Mouse (Mus musculus) hindbrain, embryonic 11.5 days (tissue): ENCODE data around the gene Igfbpl1. TPM values are rescaled to one million over a fixed set of nuclear protein-coding genes. Genes with fewer than 3 reads are reported as not detected.

Source experiments
- ATAC-seq: fragments of 200-750 bp; cut with Nextera tagmentation; 2 replicates; pipeline ENCODE4 v1.8.0; 2017; ENCODE audit warnings: mild to moderate bottlenecking, moderate TSS enrichment, moderate library complexity; ENCODE audit not compliant: low FRiP score
- DNase-seq: peaks from one replicate; pipeline ENCODE4 v3.0.0-alpha.2; 2015; ENCODE audit warnings: low spot score
- H3K27ac ChIP-seq: fragments of 300-500 bp; sonication (generic); 2 replicates; pipeline ENCODE4 v1.5.1; 2014; ENCODE audit warnings: mild to moderate bottlenecking, low read depth, low read length
- H3K27me3 ChIP-seq: fragments of 300-500 bp; sonication (generic); 2 replicates; pipeline ENCODE4 v1.6.1; 2014; ENCODE audit warnings: mild to moderate bottlenecking, low read length, moderate library complexity, mixed read lengths; ENCODE audit not compliant: control insufficient read depth, insufficient read depth
- H3K36me3 ChIP-seq: fragments of 300-500 bp; sonication (generic); 2 replicates; pipeline ENCODE4 v1.6.1; 2014; ENCODE audit warnings: mild to moderate bottlenecking, low read length, moderate library complexity, mixed read lengths; ENCODE audit not compliant: control insufficient read depth, insufficient read depth
- H3K4me1 ChIP-seq: fragments of 300-500 bp; sonication (generic); replicated peaks from 2 replicates; pipeline ENCODE4 v1.6.1; 2014; ENCODE audit warnings: low read length, mixed read lengths; ENCODE audit not compliant: control insufficient read depth, insufficient read depth
- H3K4me2 ChIP-seq: fragments of 300-500 bp; sonication (generic); replicated peaks from 2 replicates; pipeline ENCODE4 v1.6.1; 2014; ENCODE audit warnings: mild to moderate bottlenecking, low read depth, low read length
- H3K4me3 ChIP-seq: fragments of 300-500 bp; sonication (generic); 2 replicates; pipeline ENCODE4 v1.5.1; 2014; ENCODE audit warnings: low read depth, low read length
- H3K9ac ChIP-seq: fragments of 300-500 bp; sonication (generic); 2 replicates; pipeline ENCODE4 v1.6.1; 2014; ENCODE audit warnings: low read depth, low read length
- H3K9me3 ChIP-seq: fragments of 300-500 bp; sonication (generic); 2 replicates; pipeline ENCODE4 v1.6.1; 2016; ENCODE audit warnings: low read length; ENCODE audit not compliant: control insufficient read depth
- WGBS: fragments of 180-500 bp; shearing (Covaris S2); extraction: QIAGEN DNeasy Blood & Tissue Kit; methylation state at CpG from one replicate; pipeline ENCODE4 v1.1.7; 2014; 5-methylcytosine and 5-hydroxymethylcytosine counted together
- polyA plus RNA-seq: library from polyadenylated mRNA; unstranded; fragments of >200 nt; fragmentation: Nextera tagmentation; extraction: Ambion mirVana; gene quantifications from 2 replicates; pipeline ENCODE4 v1.2.1, GENCODE M21; 2014

Gene Igfbpl1
- polyA plus RNA-seq, 1 experiment from 2014 or later: 71.4 TPM

GRCm38 (mm10) chr4:45789263-45789958, 37.3 kb downstream of the Igfbpl1 start:
- ATAC-seq: no peak
- 64% methylated on average over 13 of the region's 13 CpGs for WGBS
- Histone ChIP-seq H3K27me3 (no peaks in the 10 kb centered on the region), H3K36me3 (no peaks in the 10 kb centered on the region), H3K9ac (no peak overlapping the region), H3K9me3 (no peaks in the 10 kb centered on the region), H3K4me2 (no peak overlapping the region), H3K27ac (no peak overlapping the region), H3K4me1 (no peaks in the 10 kb centered on the region; the same call in 1 of the 2 replicates), H3K4me3 (no peak overlapping the region)
- DNase-seq: no peak

- Histone ChIP-seq H3K9me3 (no peaks in the 10 kb centered on the region), H3K4me1 (no peaks in the 10 kb centered on the region; the same call in 1 of the 2 replicates), H3K27me3 (no peaks in the 10 kb centered on the region), H3K36me3 (no peaks in the 10 kb centered on the region), H3K9ac (no peak overlapping the region), H3K4me3 (no peak overlapping the region), H3K27ac (no peak overlapping the region), H3K4me2 (no peak overlapping the region)
- ATAC-seq: no peak
- 81% methylated on average over 13 of the region's 13 CpGs for WGBS
- no peak for DNase-seq
Observed at GRCm38 (mm10) chr4:45788446-45789081, 38.2 kb downstream of the Igfbpl1 start.

- Histone ChIP-seq H3K9me3 (no peaks in the 10 kb centered on the region), H3K27ac (no peak overlapping the region), H3K9ac (no peak overlapping the region), H3K4me1 (no peaks in the 10 kb centered on the region; the same call in 1 of the 2 replicates), H3K36me3 (no peaks in the 10 kb centered on the region), H3K4me3 (no peak overlapping the region), H3K27me3 (no peaks in the 10 kb centered on the region), H3K4me2 (no peak overlapping the region)
- WGBS: 57% methylated on average over 4 of the region's 4 CpGs
- no peak for DNase-seq
- ATAC-seq: no peak
Observed at GRCm38 (mm10) chr4:45786674-45787073, 40.0 kb downstream of the Igfbpl1 start.

- WGBS: 50% methylated on average over 2 of the region's 2 CpGs
- Histone ChIP-seq H3K27me3 (no peaks in the 10 kb centered on the region), H3K4me2 (no peak overlapping the region), H3K36me3 (no peaks in the 10 kb centered on the region), H3K27ac (no peak overlapping the region), H3K4me3 (no peak overlapping the region), H3K4me1 (no peaks in the 10 kb centered on the region; the same call in 1 of the 2 replicates), H3K9me3 (no peaks in the 10 kb centered on the region), H3K9ac (no peak overlapping the region)
- ATAC-seq: no peak
- DNase-seq: no peak
Observed at GRCm38 (mm10) chr4:45785959-45786358, 40.8 kb downstream of the Igfbpl1 start.

GRCm38 (mm10) chr4:45783671-45784070, 43.1 kb downstream of the Igfbpl1 start:
- Histone ChIP-seq H3K4me3 (no peak overlapping the region), H3K9me3 (no peaks in the 10 kb centered on the region), H3K27me3 (no peaks in the 10 kb centered on the region), H3K9ac (no peak overlapping the region), H3K27ac (no peak overlapping the region), H3K36me3 (no peaks in the 10 kb centered on the region), H3K4me1 (no peaks in the 10 kb centered on the region; the same call in 1 of the 2 replicates), H3K4me2 (no peak overlapping the region)
- WGBS: 54% methylated on average over 1 of the region's 1 CpGs
- no peak for DNase-seq
- no peak for ATAC-seq

GRCm38 (mm10) chr4:45771619-45772018, 55.1 kb downstream of the Igfbpl1 start:
- ATAC-seq (peak; percentile 49; the same call in 1 of the 2 replicates), DNase-seq (peak; percentile 90)
- H3K4me3 ChIP-seq: no peak overlapping the region
- no peaks in the 10 kb centered on the region for H3K36me3 ChIP-seq
- no peak overlapping the region for H3K4me2 ChIP-seq
- peaks cover 6% of the 10 kb centered on the region; the same call in 1 of the 2 replicates for H3K4me1 ChIP-seq
- no peaks in the 10 kb centered on the region for H3K9me3 ChIP-seq
- 3% methylated on average over 5 of the region's 5 CpGs for WGBS
- H3K9ac ChIP-seq: 0 out of 2 replicates have a peak overlapping the region, but pooled peaks have one; percentile 1
- no peak overlapping the region for H3K27ac ChIP-seq
- peaks cover 11% of the 10 kb centered on the region; the same call in 1 of the 2 replicates for H3K27me3 ChIP-seq

- H3K4me2 ChIP-seq: no peak overlapping the region
- H3K4me3 ChIP-seq: no peak overlapping the region
- H3K36me3 ChIP-seq: no peaks in the 10 kb centered on the region
- H3K27me3 ChIP-seq: peaks cover 11% of the 10 kb centered on the region; the same call in 1 of the 2 replicates
- no peaks in the 10 kb centered on the region for H3K9me3 ChIP-seq
- DNase-seq (peak; percentile 41), ATAC-seq (no peak)
- no peak overlapping the region for H3K27ac ChIP-seq
- H3K9ac ChIP-seq: 0 out of 2 replicates have a peak overlapping the region, but pooled peaks have one; percentile 1
- peaks cover 8% of the 10 kb centered on the region; the same call in 1 of the 2 replicates for H3K4me1 ChIP-seq
- WGBS: 12% methylated on average over 8 of the region's 8 CpGs
Observed at GRCm38 (mm10) chr4:45771173-45771572, 55.5 kb downstream of the Igfbpl1 start.

- H3K27me3 ChIP-seq: peaks cover 11% of the 10 kb centered on the region; the same call in 1 of the 2 replicates
- no peak overlapping the region for H3K9ac ChIP-seq
- no peaks in the 10 kb centered on the region for H3K36me3 ChIP-seq
- ATAC-seq: no peak
- H3K27ac ChIP-seq: 0 out of 2 replicates have a peak overlapping the region, but pooled peaks have one; percentile 53
- 6% methylated on average over 4 of the region's 4 CpGs for WGBS
- H3K9me3 ChIP-seq: no peaks in the 10 kb centered on the region
- DNase-seq: no peak
- peaks cover 10% of the 10 kb centered on the region; the same call in 1 of the 2 replicates for H3K4me1 ChIP-seq
- no peak overlapping the region for H3K4me2 ChIP-seq
- H3K4me3 ChIP-seq: no peak overlapping the region
Observed at GRCm38 (mm10) chr4:45770638-45771033, 56.1 kb downstream of the Igfbpl1 start.
